Mouse (Mus musculus) spleen, adult 2 months (tissue): ENCODE data around the gene Kat5. TPM values are rescaled to one million over a fixed set of nuclear protein-coding genes. Genes with fewer than 3 reads are reported as not detected.

Experiments used
- DNase-seq, 2 experiments: peaks; one replicate each; pipeline versions ENCODE4 v3.0.0 to v3.0.0-alpha.2; 2012 to 2021; ENCODE audit warnings: low spot score in 2 of 2, low read depth in 1 of 2
- H3K27ac ChIP-seq: fragments of 200-500 bp; 2 replicates; pipeline ENCODE4 v1.5.1; 2012; ENCODE audit warnings: low read length, inconsistent platforms; ENCODE audit not compliant: insufficient read depth
- H3K27me3 ChIP-seq: fragments of 200-500 bp; 2 replicates; pipeline ENCODE4 v1.6.1; 2012; ENCODE audit warnings: mild to moderate bottlenecking, moderate library complexity, low read length, inconsistent platforms; ENCODE audit not compliant: control insufficient read depth, insufficient read depth
- H3K36me3 ChIP-seq: fragments of 200-500 bp; 2 replicates; pipeline ENCODE4 v1.6.1; 2012; ENCODE audit warnings: mild to moderate bottlenecking, low read length, inconsistent platforms; ENCODE audit not compliant: control insufficient read depth, insufficient read depth
- H3K4me1 ChIP-seq: fragments of 200-500 bp; 2 replicates; pipeline ENCODE4 v1.6.1; 2011; ENCODE audit warnings: inconsistent platforms; ENCODE audit not compliant: control insufficient read depth, insufficient read depth, insufficient read length
- H3K4me3 ChIP-seq: fragments of 200-500 bp; 2 replicates; pipeline ENCODE4 v1.5.1; 2011; ENCODE audit warnings: mild to moderate bottlenecking, inconsistent platforms; ENCODE audit not compliant: insufficient read depth, insufficient read length; ENCODE audit errors: extremely low read depth
- CTCF ChIP-seq: fragments of 200-500 bp; IDR thresholded peaks from 2 replicates; pipeline ENCODE4 v1.5.1; 2011; ENCODE audit warnings: mild to moderate bottlenecking, inconsistent platforms; ENCODE audit not compliant: insufficient read depth, insufficient read length, insufficient replicate concordance; ENCODE audit errors: extremely low read depth
- POLR2A ChIP-seq: fragments of 200-500 bp; IDR thresholded peaks from 2 replicates; pipeline ENCODE4 v1.6.1; 2011; ENCODE audit warnings: low read depth, low read length, inconsistent platforms
- WGBS: fragments of 180-500 bp; shearing (Covaris S2); methylation state at CpG from one replicate; pipeline ENCODE4 v1.1.7; 2018; 5-methylcytosine and 5-hydroxymethylcytosine counted together
- polyA plus RNA-seq: library from polyadenylated mRNA; depleted of rRNA; stranded (reverse); fragments of >200 nt; gene quantifications from 2 replicates; pipeline ENCODE4 v1.2.3, GENCODE M21; 2012; rRNA removed

The Kat5 gene
- polyA plus RNA-seq = 37.3 and 46.1 TPM in 2 replicates

DNA sequence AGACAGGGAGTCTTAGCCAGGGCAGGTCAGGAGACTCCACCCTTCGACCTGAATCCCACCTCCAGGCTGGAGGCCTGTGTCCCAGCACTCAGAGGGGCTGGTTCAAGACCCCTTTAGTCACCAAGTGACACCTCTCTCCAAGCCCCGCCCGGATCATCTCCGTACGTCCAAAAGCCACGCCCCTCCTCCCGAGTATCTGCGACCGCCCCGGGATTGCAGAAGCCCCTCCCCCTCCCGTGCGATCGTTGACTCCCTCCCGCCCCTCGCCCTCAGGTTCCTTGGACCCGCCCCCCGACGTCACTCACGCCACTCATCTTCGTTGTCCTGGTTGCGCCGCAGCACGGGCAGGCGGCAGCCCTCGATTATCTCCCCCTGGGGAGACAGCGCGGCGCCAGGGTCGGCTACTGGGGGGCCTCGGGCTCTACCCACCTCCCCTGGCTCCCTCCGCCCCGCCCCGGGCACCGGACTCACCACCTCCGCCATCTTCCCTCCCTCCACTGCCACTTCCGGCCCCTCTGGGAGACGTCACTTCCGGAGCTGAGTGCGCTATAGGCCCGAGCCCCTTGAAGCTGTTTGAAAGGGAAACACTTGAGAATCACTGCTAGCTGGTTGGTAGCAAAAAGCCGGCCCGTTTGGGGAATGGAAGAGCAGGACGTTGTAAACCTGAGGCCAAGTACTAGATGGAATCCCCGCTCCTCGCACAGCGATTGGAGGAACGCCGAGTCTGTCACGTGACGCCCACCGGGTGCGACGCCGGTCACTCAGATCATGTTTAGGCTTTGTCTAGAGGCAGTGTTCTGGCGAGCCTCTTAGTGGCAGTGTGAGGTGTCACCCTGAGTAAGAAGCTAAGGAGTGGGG, at the start of gene Kat5:
TSS of gene Kat5 (minus strand) at position 691 of the 858 bp plus-strand sequence.
- TF ChIP-seq POLR2A (peak; percentile 25), CTCF (no peak)
- under 1% methylated on average over 52 of the region's 55 CpGs for WGBS
- no peaks in the 10 kb centered on the region for H3K27me3 ChIP-seq
- H3K4me3 ChIP-seq = peak within 1 kb of the TSS; percentile 83
- H3K36me3 ChIP-seq = peaks cover 16% of the 10 kb centered on the region
- peak within 1 kb of the TSS; percentile 96 for H3K27ac ChIP-seq
- H3K4me1 ChIP-seq = peaks cover 4% of the 10 kb centered on the region
- peak; percentile 84 to 85 for DNase-seq

DNA sequence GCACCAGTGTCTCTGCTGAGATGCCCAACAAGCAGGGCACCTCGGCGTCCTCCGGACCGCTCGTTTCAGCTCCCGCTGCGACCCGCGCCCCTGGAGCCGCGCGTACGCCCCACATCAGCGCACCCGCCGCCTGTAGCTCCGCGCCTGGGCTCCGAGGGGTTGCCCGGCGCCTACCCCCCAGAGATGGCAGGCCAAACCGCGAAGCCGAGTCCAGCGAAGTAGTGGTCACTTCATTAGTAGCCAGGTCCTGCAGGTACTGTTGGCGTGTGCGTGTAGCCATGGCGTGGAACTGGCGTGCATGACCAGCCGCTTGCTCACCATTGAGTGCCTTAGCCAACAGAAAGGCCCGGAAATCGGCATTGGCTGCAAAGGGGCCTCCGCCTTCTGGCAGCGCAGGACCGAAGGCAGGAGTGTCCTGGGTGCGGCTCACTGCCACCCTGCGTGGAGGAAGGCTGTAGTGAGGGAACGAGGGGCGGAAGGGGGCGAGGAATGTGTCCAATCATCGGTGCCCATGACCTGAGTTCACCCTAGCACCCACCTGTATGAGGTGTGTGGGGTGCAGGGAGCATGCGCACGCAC, 44.8 kb upstream of the Kat5 start:
- no peak overlapping the region for H3K4me3 ChIP-seq
- H3K4me1 ChIP-seq = peaks cover under 1% of the 10 kb centered on the region; the same call in 1 of the 2 replicates
- 97% methylated on average over 43 of the region's 43 CpGs for WGBS
- DNase-seq = no peak
- H3K27ac ChIP-seq = no peak overlapping the region
- H3K36me3 ChIP-seq = peaks cover 85% of the 10 kb centered on the region
- TF ChIP-seq CTCF = no peak
- no peak for TF ChIP-seq POLR2A
- no peaks in the 10 kb centered on the region for H3K27me3 ChIP-seq

DNA sequence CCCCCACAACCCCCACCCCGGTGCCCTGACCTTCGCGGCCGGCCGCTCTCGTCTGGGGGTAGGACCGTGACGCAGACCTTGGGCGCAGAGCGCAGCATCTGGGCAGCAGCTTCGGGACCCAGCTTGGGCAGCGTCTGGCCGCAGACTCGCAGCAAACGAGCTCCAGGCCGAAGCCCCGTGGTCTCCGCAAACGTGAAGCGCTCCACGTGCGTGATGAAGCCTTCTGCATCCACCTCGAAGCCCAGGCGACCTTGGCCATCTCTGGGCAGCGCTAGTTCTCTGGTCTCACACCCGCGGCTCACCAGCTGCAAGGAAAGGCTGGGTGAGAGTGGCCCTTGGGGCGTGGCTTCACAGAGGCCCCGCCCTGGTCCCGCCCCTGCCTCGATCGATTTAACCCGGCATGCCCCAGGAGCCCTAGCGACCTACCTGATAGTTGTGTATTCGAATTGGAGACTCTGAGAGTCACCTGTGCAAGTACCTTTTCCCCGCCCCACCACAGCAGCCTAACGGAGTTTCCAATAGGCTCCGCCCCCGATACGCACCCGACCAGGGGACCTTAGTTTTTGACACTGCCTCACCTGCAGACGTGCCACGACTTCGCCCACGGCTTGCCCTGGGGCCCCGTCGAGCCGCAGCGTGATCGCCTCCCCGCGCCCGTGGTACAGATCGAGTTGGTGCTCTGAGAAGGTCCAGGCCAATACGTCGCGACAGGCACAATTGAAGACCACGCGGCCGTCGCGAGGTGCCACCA, 44.1 kb upstream of the Kat5 start:
- no peak for DNase-seq
- 95% methylated on average over 62 of the region's 62 CpGs for WGBS

DNA sequence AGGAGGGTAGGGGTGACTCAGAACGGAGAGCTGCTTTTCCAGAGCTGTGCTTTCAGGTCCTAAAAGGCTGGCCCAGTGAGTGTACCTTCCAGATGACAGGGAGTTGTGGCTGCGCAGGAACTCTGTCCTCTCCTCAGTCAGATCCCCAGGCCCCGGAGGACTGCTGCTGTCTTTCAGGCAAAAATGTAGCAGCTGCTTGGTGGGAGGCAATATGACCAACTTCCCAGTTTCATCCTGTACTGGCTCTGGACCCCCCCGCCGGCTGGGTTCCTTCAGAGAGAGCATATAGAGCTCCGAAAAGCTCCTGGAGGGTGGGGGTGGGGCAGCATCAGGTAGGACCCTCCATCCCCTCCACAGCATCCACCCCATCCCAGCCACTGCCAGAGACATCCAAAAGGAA, 42.5 kb upstream of the Kat5 start:
- H3K36me3 ChIP-seq = peaks cover 68% of the 10 kb centered on the region

More for the DNA sequence above, 44.1 kb upstream of the Kat5 start:
- Histone ChIP-seq H3K27ac (no peak overlapping the region), H3K4me1 (peaks cover 7% of the 10 kb centered on the region; the same call in 1 of the 2 replicates), H3K36me3 (peaks cover 79% of the 10 kb centered on the region), H3K27me3 (no peaks in the 10 kb centered on the region), H3K4me3 (no peak overlapping the region)
- TF ChIP-seq CTCF (no peak), POLR2A (no peak)

DNA sequence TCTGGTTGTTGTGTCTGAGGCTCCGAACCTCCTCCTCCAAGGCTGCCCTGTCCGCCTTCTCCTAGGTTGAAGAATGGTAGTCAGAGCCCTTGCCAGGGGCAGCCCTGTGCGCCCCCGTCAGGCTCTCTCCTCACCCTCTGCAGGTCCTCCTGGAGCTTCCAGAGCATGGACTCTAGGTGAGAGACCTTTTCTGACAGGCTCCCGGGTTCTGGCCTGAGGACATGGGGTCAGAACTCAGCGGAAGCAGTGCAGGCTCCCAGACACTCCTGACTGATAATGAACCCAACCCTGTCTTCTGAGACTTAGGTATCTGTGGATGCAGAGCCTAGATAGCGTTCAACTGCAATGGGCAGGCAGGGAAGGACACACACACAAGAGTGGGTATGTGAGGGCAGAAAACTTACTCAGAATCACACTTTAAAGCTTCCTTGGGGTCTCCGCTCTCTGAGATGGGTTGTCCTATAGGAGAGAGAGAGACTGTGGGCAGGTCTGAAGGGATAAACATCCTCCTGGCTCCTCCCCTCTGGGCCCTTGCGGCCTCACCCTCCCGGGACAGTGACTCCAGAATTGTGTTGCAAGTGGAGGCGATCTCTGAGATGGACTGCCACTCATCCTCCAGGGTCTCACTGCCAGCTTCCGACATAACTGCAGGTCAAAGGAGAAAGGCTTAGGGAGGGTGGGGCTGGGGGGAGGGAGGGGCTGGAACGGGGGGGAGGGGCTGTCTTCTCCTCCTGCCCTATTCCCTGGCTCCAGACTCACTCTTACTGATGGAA, 41.7 kb upstream of the Kat5 start:
- TF ChIP-seq CTCF (no peak), POLR2A (no peak)
- H3K4me1 ChIP-seq = peaks cover 13% of the 10 kb centered on the region; the same call in 1 of the 2 replicates
- H3K27me3 ChIP-seq = no peaks in the 10 kb centered on the region
- H3K27ac ChIP-seq = no peak overlapping the region
- WGBS = 88% methylated on average over 13 of the region's 13 CpGs
- peaks cover 71% of the 10 kb centered on the region for H3K36me3 ChIP-seq
- DNase-seq = peak in 1 of 2 experiments; percentile 3
- no peak overlapping the region for H3K4me3 ChIP-seq

More for the DNA sequence above, 42.5 kb upstream of the Kat5 start:
- H3K27ac ChIP-seq = no peak overlapping the region
- peaks cover 13% of the 10 kb centered on the region; the same call in 1 of the 2 replicates for H3K4me1 ChIP-seq
- no peaks in the 10 kb centered on the region for H3K27me3 ChIP-seq
- DNase-seq = no peak
- H3K4me3 ChIP-seq = no peak overlapping the region
- TF ChIP-seq POLR2A (no peak), CTCF (no peak)
- WGBS = 91% methylated on average over 6 of the region's 6 CpGs

DNA sequence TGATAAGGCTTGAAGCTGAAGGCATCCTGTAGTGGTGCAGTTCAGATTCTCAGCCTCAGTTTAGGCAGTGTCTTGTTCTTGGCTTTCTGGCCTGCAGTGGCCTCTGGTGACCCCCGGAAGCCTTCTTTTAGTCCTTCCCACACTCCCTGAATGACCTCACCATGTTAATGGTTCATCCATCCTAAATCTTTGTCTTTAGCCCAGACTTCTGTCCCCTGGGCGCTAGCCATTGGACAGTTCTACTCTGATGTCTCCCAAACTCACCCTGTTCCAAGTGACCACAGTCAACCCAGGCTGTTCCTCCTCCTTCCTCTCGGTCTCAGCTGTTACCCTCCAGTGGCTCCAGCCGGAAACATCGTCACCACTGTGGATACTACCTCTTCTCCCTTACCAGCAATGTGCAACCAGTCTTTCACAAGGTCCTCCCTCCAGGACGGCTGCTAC, 39.3 kb upstream of the Kat5 start:
- peak overlapping the region; percentile 28 for H3K27ac ChIP-seq
- peaks cover 13% of the 10 kb centered on the region; the same call in 1 of the 2 replicates for H3K4me1 ChIP-seq
- WGBS = 37% methylated on average over 6 of the region's 6 CpGs
- TF ChIP-seq POLR2A = no peak
- no peak for TF ChIP-seq CTCF
- H3K27me3 ChIP-seq = no peaks in the 10 kb centered on the region
- DNase-seq = no peak
- H3K36me3 ChIP-seq = peaks cover 64% of the 10 kb centered on the region
- H3K4me3 ChIP-seq = no peak overlapping the region; the same call in 1 of the 2 replicates
